Mouse (Mus musculus): ENCODE measurements around the gene Mbip. TPM values are rescaled to one million over a fixed set of nuclear protein-coding genes. Genes with fewer than 3 reads are reported as not detected.

Gene Mbip
- 0.70 and 2.9 TPM in 2 replicates for polyA plus RNA-seq (2012; rRNA removed)

DNA sequence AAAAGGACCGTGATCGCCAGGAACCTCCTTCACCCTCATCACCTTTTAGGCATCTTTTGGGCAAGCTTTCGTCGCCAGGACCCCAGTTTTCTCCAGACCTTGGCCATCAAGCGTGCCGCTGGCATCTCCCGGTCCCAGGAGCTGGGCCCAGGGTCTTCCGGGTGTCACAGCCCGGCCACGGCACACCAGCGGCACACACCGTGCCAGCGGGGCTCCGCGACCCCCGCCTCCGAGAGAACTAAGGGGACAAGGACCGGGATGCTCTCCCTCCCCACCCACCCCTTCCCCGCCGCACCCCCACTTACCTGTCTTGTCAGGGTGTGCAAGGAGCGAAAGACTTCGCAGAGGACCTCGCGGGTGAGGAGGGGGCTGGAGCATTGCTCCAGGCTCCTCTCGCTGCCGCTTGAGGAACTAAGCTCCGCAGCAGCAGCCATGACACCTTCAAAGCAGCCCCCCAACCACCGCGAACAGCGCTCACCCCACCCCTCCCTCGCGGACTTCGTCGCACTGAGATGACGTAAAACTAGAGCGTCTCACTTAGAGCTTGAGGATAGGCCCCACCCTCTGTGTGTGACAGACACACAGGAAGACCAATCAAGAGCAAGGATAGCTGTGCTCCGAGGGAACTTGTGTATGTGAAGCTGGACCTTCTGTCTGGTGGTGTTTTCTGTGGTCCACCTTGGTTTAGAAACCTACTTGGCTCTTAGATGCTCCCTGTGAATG is at the start of gene Mbip:
TSS of gene Mbip (minus strand) at position 528 of the 723 bp plus-strand sequence.
- H3K36me3 ChIP-seq (ENCODE audit: control insufficient read depth, insufficient read depth, low read length): no peaks in the 10 kb centered on the region
- no peak within 1 kb of the TSS for H3K27ac ChIP-seq (ENCODE audit: insufficient read depth, low read depth, low read length)
- H3K4me1 ChIP-seq (ENCODE audit: control insufficient read depth, insufficient read depth, insufficient read length, low read length): no peaks in the 10 kb centered on the region
- H3K27me3 ChIP-seq (ENCODE audit: control insufficient read depth, insufficient read depth, low read length): no peaks in the 10 kb centered on the region
- H3K4me3 ChIP-seq (ENCODE audit: low read depth, low read length): peak within 1 kb of the TSS; percentile 91
- under 1% methylated on average over 37 of the region's 37 CpGs for WGBS
- TF ChIP-seq POLR2A (IDR thresholded peaks at IDR 0.05; ENCODE audit: low read depth, low read length) (no peak), CTCF (IDR thresholded peaks at IDR 0.05; ENCODE audit: extremely low read depth, insufficient read length, insufficient replicate concordance, low read depth, low read length) (no peak)

DNA sequence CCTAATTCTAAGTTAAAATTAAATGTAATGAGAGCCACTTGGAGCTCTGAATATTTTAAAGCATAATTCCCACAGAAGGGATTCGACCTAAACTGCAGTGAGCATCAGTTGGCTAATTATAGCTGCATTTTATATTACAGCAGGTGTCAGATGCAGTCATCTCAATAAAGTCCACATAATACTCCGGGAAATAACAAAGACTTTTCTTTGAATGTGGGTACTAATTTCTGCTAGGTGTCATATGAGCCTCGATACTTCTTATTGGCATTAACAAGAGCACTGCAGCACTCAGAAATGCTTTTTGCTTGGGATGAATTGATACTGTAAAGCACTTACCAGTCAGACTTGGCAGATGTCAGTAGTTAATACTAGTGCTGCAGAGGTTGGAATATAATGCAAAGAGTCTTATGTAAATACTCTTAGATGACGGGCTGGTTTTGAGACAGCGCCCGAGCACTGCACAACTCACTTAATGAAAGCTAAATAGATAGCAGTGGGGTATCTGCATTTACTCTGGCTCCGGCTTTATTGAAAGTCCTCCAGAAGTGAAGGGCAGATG is 42.0 kb upstream of the Mbip start:
- Histone ChIP-seq H3K4me3 (ENCODE audit: low read depth, low read length) (no peak overlapping the region), H3K4me1 (ENCODE audit: control insufficient read depth, insufficient read depth, insufficient read length, low read length) (no peaks in the 10 kb centered on the region), H3K36me3 (ENCODE audit: control insufficient read depth, insufficient read depth, low read length) (no peaks in the 10 kb centered on the region), H3K27ac (ENCODE audit: insufficient read depth, low read depth, low read length) (no peak overlapping the region), H3K27me3 (ENCODE audit: control insufficient read depth, insufficient read depth, low read length) (no peaks in the 10 kb centered on the region)
- TF ChIP-seq POLR2A (IDR thresholded peaks at IDR 0.05; ENCODE audit: low read depth, low read length): no peak
- TF ChIP-seq CTCF (IDR thresholded peaks at IDR 0.05; ENCODE audit: extremely low read depth, insufficient read length, insufficient replicate concordance, low read depth, low read length): no peak
- 44% methylated on average over 7 of the region's 7 CpGs for WGBS

DNA sequence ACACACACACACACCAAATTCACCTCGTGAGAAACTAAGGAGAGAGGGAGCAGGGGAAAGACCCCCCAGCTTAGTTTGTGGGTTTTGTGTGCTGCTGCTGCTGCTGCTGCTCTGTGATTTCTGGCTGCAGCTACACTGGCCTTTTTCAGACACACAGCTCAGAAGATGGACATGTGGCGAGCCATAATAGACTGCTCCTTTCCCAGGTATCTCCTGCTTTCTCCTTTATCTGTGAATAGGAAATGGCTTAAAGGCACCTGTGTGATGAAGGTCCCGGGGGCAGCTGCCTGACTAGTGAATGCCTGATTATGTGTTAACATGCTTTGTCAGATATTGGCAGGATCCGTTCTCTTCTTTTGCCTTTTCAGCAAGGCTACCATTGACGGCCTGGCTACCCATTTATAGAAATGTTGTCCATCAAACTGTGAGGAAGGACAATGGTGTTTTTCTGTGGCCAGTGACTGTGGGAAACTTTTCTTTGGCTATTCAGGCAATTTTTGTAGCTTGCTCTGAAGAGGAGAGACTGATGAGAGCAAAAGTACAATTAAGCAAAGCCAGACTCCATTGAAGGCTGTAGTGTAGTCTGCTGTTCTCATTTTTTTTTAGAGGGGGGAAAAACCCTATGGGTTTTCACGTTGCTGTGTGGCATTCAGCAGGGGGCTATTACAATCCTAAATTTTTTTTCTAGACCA is 41.4 kb upstream of the Mbip start:
- 59% methylated on average over 6 of the region's 6 CpGs for WGBS
- Histone ChIP-seq H3K27ac (ENCODE audit: insufficient read depth, low read depth, low read length) (no peak overlapping the region), H3K4me3 (ENCODE audit: low read depth, low read length) (no peak overlapping the region), H3K4me1 (ENCODE audit: control insufficient read depth, insufficient read depth, insufficient read length, low read length) (no peaks in the 10 kb centered on the region), H3K27me3 (ENCODE audit: control insufficient read depth, insufficient read depth, low read length) (no peaks in the 10 kb centered on the region), H3K36me3 (ENCODE audit: control insufficient read depth, insufficient read depth, low read length) (no peaks in the 10 kb centered on the region)
- TF ChIP-seq CTCF (IDR thresholded peaks at IDR 0.05; ENCODE audit: extremely low read depth, insufficient read length, insufficient replicate concordance, low read depth, low read length): no peak
- no peak for TF ChIP-seq POLR2A (IDR thresholded peaks at IDR 0.05; ENCODE audit: low read depth, low read length)

DNA sequence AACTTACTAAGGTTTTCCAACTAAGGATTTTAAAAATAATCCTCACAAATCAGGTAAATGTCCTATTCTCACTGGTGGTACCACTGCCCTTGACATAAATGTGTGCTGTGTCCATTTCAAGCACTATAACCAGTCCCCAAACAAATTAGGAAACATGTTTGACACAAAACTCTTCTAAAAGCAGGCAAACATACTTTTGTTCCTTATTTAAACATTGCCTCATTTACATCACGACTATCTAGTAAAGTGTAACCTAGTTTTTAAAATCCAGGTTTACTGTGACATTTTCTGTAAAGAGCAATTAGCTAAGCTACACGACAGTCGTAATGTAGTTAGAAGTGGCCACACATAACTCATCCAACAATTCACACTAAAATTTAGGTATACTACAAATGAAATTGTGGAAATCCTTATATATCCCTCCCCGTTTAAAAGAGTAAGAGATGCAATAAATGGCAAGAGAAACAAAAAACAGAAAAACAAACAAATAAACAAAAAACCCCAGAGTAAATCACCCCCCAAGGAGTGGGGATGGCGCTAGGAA is 851 bp downstream of the Mbip start:
- no peaks in the 10 kb centered on the region for H3K27me3 ChIP-seq (ENCODE audit: control insufficient read depth, insufficient read depth, low read length)
- WGBS: 1% methylated on average over 5 of the region's 5 CpGs
- peak overlapping the region; percentile 91 for H3K4me3 ChIP-seq (ENCODE audit: low read depth, low read length)
- no peaks in the 10 kb centered on the region for H3K4me1 ChIP-seq (ENCODE audit: control insufficient read depth, insufficient read depth, insufficient read length, low read length)
- no peaks in the 10 kb centered on the region for H3K36me3 ChIP-seq (ENCODE audit: control insufficient read depth, insufficient read depth, low read length)
- H3K27ac ChIP-seq (ENCODE audit: insufficient read depth, low read depth, low read length): no peak overlapping the region
- no peak for TF ChIP-seq POLR2A (IDR thresholded peaks at IDR 0.05; ENCODE audit: low read depth, low read length)
- no peak for TF ChIP-seq CTCF (IDR thresholded peaks at IDR 0.05; ENCODE audit: extremely low read depth, insufficient read length, insufficient replicate concordance, low read depth, low read length)

DNA sequence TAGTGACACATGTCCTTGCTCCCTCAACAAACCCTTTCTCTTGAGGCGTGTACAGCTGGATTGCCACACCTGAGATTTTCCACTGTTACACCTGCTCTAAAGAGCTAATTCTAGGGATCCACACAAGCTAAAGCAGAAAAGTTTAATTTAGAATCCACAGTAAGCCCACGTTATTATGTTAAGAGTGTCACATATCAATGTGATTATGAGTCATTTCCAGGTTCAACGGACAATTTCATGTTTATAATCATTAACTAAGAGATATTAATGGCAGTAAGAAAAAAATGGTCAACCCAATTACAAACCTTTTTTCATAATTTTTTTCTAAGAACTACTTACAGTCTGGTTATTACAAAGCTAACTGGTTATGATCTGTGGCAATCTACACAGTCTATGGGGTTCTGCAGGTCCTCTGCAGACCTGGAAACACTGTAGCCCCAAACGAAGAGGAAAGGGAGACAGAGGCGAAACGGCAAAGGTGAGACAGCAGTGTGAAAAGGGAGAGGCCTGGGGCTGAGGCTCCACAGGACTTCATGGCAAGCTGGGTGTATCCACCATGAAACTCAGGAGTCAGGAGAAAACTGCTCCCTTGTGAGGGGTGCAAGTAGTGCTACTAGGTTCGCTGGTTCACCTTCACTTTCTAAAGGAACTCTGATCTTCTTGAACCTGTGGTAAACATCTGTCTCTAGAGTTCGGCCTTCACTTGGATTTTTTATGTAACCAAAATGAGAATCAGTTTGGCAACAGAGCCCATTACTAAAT is 6.2 kb downstream of the Mbip start:
- peak overlapping the region; percentile 11 for H3K4me3 ChIP-seq (ENCODE audit: low read depth, low read length)
- TF ChIP-seq CTCF (IDR thresholded peaks at IDR 0.05; ENCODE audit: extremely low read depth, insufficient read length, insufficient replicate concordance, low read depth, low read length): no peak
- TF ChIP-seq POLR2A (IDR thresholded peaks at IDR 0.05; ENCODE audit: low read depth, low read length): no peak
- H3K4me1 ChIP-seq (ENCODE audit: control insufficient read depth, insufficient read depth, insufficient read length, low read length): peaks cover 2% of the 10 kb centered on the region; the same call in 1 of the 2 replicates
- WGBS: 35% methylated on average over 8 of the region's 8 CpGs
- H3K27ac ChIP-seq (ENCODE audit: insufficient read depth, low read depth, low read length): peak overlapping the region; percentile 46
- H3K27me3 ChIP-seq (ENCODE audit: control insufficient read depth, insufficient read depth, low read length): no peaks in the 10 kb centered on the region
- peaks cover 22% of the 10 kb centered on the region for H3K36me3 ChIP-seq (ENCODE audit: control insufficient read depth, insufficient read depth, low read length)

DNA sequence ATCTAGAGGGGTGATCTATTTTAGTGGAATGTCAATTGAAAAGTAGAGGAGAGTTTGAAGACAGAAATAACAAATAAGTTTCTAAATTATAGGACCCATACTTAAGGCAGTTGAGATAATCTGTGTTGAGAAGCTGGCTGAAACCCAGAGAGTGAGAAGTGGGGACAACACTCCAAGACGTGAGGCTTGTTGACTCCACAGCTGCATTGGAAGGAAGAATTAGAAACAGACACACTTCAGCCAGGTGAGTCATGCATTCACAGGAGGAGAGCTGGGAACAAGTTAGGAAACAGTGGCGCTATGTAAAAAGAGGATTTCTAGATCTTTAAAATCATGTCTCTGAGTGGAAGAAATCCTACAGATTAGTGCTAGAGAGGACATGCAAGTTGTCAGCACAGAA is 12.2 kb downstream of the Mbip start:
- WGBS: 90% methylated on average over 2 of the region's 2 CpGs
- Histone ChIP-seq H3K4me3 (ENCODE audit: low read depth, low read length) (no peak overlapping the region), H3K27ac (ENCODE audit: insufficient read depth, low read depth, low read length) (no peak overlapping the region), H3K36me3 (ENCODE audit: control insufficient read depth, insufficient read depth, low read length) (peaks cover 41% of the 10 kb centered on the region), H3K4me1 (ENCODE audit: control insufficient read depth, insufficient read depth, insufficient read length, low read length) (no peaks in the 10 kb centered on the region), H3K27me3 (ENCODE audit: control insufficient read depth, insufficient read depth, low read length) (no peaks in the 10 kb centered on the region)
- TF ChIP-seq CTCF (IDR thresholded peaks at IDR 0.05; ENCODE audit: extremely low read depth, insufficient read length, insufficient replicate concordance, low read depth, low read length): no peak
- no peak for TF ChIP-seq POLR2A (IDR thresholded peaks at IDR 0.05; ENCODE audit: low read depth, low read length)

Measured in small intestine, adult 2 months (tissue).